Mouse (Mus musculus) heart, postnatal 25 days (tissue): Measurements from ENCODE around the gene Nle1. TPM values are rescaled to one million over a fixed set of nuclear protein-coding genes. Genes with fewer than 3 reads are reported as not detected.
A peak's percentile ranks its signal among the peaks of the same experiment; 100 is the strongest.
"Not testable (repeated sequence)": the region's sequence is repeated elsewhere in the genome, so short reads cannot be mapped to it uniquely, and the experiment has no call there.

Experiments used
- DNase-seq: peaks from one replicate; pipeline ENCODE4 v3.0.0; 2022; ENCODE audit warnings: low spot score
- intact Hi-C: fragments of 180-260 bp; cut with DNase I; formaldehyde crosslinking; loops from one replicate; pipeline ENCODE4 v1.15.1; 2025
- total RNA-seq, 2 experiments: library from RNA; stranded (reverse); gene quantifications; 2 replicates each; pipeline ENCODE4 v1.2.3; 2021

The Nle1 gene
- 10 to 100 TPM; 12.1 to 14.5 TPM for total RNA-seq

DNA sequence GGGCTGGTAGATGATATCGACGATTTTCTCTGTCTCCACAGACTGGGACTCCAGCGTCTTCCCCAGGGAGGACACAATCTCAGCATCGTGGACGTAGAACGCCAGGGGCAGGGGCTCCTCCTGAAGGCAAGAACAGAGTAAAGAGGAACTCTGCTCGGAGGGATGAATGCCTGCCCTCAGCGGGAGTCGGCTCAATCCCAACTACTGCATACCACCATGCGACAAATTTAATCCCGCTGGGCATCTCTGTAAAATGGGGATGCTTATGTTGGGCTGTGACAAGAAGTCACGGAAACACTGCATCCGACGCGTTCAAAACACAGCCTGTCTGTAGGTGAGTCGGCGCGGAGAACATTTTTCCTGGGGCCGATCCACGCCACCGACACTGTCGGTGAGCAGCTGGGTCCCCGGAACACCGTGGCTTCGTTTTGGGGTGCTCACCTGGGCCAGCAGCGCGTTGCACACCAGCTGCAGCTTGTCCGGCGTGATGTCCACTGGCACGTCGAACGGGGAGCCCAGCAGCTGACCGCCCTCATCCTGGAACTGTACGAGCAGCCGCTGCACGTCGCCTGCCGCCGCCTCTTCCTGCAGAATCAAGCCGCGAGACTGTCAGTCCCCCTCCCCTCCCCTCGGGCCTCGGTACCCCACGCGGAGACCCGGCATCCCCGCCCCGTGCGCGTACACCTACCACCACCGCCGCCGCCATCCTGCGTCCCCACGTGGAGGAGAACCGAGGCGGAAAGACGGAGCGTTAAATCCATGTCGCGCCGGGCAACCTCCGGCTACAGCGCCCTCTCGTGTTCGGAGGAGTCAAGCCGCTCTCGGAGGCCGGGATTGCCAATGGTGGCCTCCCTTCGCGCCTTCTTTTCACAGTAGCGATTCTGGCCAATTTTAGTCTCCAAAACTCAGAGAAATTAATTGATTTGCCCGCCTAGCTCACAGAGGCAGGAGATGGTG lies at the start of gene Nle1:
Gene Nle1, minus strand, starts transcription at position 761 of the 957 bp plus-strand sequence.
- peak; percentile 76 for DNase-seq
- intact Hi-C loops: loop anchor here (2.0 kb wide), 1 partner anchor 37 kb away; the partner anchor contains the start of gene Rffl

GRCm38 (mm10) chr11:82956925-82957324 lies 48.7 kb upstream of the Nle1 start:
- intact Hi-C loops: loop anchor here (10.0 kb wide), 1 partner anchor 508 kb away; the partner anchor contains the start of gene Mmp28
- DNase-seq: no peak

GRCm38 (mm10) chr11:82954631-82955030 lies 46.4 kb upstream of the Nle1 start:
- DNase-seq: no peak
- intact Hi-C loops: loop anchor here (10.0 kb wide), 1 partner anchor 510 kb away; the partner anchor contains the start of gene Mmp28

GRCm38 (mm10) chr11:82952612-82953542 lies 44.7 kb upstream of the Nle1 start:
- intact Hi-C loops: loop anchor here (10.0 kb wide), 1 partner anchor 512 kb away; the partner anchor contains the start of gene Mmp28
- DNase-seq: no peak

DNA sequence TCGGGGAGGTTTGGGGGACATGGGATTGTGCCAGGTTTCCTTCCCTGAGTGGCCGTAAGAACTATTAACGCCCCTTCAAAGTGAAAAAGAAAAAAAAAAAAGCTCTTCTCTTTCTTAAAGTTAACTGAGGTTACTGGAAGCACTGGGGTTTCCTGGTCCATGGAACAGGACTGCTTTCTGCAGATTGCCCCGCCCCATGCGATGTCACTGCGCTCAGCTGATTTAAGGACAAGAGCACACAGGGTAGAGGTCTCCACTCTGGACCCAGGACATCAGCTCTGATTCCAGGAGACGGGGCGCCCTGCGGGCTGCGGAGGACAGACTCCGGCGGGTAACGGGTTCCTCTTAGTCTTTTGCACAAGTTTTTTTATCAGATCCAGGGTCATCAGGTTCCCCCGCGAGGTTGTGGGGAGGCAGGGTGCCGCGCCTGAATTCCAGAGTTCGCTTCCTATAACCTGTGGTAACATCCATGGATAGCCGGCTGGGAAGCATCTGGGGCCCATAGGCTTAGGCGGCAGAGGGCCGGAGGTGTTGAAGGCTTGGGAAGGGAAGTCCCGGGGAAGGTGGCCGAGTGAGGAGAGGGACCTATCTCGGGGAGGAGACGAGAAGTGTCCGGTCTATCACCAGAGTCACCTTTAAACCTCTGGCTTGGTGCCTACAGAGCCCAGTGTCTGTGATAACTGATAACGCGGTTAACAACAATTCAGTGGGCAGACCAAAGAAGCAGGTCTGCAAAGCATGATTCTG lies 43.8 kb upstream of the Nle1 start:
- intact Hi-C loops: loop anchor here (10.0 kb wide), 1 partner anchor 513 kb away; the partner anchor contains the start of gene Mmp28
- peak; percentile 78 for DNase-seq

DNA sequence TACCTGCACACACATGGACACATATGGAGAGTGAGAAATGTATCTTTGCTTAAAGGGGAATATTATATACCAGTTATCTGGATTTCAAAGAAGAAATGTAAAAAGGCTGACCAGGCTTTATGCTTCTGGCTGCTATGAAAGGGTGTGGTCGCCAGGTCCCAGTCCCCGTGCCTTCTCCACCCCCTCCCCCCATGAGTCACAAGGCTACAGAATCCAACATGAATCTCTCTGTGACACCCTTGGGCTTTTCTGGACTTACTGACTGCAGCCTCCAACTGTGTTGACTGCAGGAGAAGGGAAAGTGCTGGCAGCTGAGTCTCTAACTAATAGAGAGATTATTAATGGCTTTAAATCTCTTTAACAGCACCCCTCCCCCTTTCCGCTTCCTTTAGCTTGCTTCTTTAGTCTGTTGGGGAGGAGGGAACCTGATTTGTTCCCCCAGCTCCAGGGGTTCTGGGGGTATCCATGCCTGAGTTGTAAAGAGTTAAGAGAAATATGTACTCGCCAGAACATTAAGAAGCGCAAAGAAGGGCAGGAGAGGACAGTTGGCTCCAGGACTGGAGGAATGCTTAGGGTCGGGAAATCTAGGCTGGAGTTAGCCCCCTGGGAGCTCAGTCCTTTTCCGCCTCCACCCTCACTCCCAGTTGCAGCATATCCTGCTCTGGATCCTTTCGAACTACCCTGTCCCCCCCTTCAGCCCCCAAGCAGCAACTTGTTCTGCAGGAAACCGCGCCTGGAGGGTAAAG lies 42.7 kb upstream of the Nle1 start, which contains the start of gene Slfn5:
Gene Slfn5, plus strand, starts transcription at position 614 of the 746 bp plus-strand sequence.
- intact Hi-C loops: loop anchor here (10.0 kb wide), 1 partner anchor 514 kb away; the partner anchor contains the start of gene Mmp28
- peak; percentile 69 for DNase-seq

- no peak for DNase-seq
- intact Hi-C loops: no loop called here
Observed at GRCm38 (mm10) chr11:82949036-82949435, 40.8 kb upstream of the Nle1 start.

DNA sequence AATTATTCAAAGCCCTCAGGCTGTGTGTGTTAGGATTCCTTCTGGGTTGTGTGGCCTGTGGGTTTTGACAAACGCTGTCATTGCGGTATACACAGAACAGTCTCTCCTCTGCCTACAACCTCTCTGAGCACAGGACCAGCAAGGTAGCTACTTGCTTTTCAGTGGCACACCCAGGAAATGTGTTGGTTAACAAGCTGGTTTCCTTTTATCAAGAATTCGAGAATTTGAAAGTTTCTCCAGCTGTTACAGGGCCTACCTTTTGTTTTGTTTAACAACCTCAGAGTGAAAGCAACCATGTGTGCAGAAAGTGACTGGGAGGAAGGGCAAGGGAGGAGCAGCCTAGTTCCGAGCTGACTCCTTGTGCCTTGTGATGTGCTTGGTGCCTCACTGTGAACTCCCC lies 39.2 kb upstream of the Nle1 start:
- DNase-seq: no peak
- intact Hi-C loops: no loop called here

DNA sequence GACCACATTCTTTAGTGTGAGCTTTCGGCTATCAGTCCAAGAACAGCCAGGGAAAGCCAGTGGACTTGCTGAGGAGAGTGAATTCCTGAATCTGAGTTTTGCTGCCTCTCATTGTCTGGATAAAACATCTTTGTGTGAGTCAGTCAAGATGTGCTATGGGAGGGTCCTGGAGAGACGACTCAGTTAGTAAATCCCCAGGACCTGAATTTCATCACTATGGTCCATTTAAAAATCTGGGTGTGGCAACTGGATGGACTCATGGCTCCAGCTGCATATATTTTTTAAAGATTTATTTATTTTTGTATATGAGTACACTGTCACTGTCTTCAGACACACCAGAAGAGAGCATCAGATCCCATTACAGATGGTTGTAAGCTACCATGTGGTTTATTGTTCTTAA lies 37.4 kb upstream of the Nle1 start:
- intact Hi-C loops: no loop called here
- no peak for DNase-seq

DNA sequence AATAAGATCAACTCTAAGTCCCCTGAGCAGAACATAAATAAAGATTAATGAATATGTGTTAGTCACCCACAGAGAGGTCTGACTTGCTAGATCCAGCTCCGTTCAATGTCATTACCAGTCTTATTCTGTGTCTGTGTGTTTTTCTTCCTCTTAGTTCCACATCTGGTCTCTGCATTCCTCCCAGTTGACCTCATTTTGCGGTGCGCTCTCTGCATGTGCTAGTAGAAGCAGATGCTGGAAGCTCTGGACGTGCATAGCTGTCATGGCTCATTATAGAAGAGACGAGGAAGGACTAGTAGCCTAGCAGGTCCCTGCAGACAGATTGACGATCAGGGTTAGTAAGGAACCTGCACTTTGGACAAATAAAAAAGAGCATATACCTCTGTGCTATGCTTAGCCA lies 35.1 kb upstream of the Nle1 start:
- intact Hi-C loops: no loop called here
- DNase-seq: no peak

DNA sequence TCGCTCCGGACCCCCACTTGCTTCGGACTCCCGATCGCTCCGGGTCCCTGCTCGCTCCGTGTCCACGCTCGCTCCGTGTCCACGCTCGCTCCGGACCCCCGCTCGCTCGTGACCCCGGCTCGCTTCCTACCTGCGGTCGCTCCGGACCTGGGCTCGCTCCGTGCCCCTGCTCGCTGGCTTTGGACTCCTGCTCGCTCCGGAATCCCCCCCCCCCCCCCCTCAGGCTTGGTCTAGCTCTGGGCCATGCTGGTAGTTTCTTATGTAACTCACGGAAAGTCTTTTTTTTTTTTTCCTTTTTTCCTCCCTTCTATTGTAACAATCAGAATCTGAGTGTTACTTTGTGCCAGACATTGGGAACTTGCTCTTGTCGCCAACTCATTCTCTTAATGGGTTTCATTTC lies 25.0 kb upstream of the Nle1 start:
- intact Hi-C loops: loop anchor here (2.0 kb wide), 1 partner anchor 26 kb away; no protein-coding TSS in a partner anchor

DNA sequence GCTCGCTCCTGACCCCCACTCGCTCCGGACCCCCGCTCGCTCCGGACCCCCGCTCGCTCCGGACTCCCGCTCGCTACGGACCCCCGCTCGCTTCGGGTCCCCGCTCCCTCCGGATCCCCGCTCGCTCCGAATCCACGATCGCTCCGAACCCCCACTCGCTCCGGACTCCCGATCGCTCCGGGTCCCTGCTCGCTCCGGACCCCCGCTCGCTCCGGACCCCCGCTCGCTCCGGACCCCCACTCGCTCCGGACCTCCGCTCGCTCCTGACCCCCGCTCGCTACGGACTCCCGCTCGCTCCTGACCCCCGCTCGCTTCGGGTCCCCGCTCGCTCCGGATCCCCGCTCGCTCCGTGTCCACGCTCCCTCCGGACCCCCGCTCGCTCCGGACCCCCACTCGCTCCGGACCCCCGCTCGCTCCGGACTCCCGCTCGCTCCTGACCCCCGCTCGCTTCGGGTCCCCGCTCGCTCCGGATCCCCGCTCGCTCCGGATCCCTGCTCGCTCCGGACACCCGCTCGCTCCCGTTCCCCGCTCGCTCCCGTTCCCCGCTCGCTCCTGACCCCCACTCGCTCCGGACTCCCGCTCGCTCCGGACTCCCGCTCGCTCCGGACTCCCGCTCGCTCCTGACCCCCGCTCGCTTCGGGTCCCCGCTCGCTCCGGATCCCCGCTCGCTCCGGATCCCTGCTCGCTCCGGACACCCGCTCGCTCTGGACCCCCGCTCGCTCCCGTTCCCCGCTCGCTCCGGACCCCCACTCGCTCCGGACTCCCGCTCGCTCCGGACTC lies 23.6 kb upstream of the Nle1 start:
- intact Hi-C loops: loop anchor here (2.0 kb wide), 1 partner anchor 27 kb away; no protein-coding TSS in a partner anchor
- not testable (repeated sequence) for DNase-seq

More for the DNA sequence above, 25.0 kb upstream of the Nle1 start:
- no peak for DNase-seq

DNA sequence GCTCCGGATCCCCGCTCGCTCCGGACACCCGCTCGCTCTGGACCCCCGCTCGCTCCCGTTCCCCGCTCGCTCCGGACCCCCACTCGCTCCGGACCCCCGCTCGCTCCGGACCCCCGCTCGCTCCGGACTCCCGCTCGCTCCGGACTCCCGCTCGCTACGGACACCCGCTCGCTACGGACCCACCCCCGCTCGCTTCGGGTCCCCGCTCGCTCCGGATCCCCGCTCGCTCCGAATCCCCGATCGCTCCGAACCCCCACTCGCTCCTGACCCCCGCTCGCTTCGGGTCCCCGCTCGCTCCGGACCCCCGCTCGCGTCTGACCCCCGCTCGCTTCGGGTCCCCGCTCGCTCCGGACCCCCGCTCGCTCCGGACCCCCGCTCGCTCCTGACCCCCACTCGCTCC lies 22.9 kb upstream of the Nle1 start:
- intact Hi-C loops, DNase-seq: not testable (repeated sequence)

GRCm38 (mm10) chr11:82930391-82930955 lies 22.3 kb upstream of the Nle1 start:
- intact Hi-C loops: not testable (repeated sequence)

DNA sequence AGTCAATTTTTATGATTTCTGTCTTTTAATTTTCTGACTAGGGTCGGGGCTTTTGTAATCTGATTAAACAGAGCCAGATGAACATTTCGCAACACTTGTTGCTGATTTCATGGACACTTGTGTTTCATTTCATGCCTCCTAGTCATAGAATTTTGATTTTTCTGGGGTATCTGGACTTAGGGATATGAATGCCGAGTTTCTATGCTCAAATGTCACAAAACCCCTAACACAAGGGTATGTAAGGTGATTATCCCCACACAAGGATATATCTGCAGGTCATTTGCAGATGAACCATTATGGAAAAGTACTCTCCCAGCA lies 21.4 kb upstream of the Nle1 start:
- DNase-seq: no peak
- intact Hi-C loops: no loop called here

More at GRCm38 (mm10) chr11:82930391-82930955, 22.3 kb upstream of the Nle1 start:
- not testable (repeated sequence) for DNase-seq

GRCm38 (mm10) chr11:82928897-82929632 lies 20.9 kb upstream of the Nle1 start:
- intact Hi-C loops: no loop called here
- DNase-seq: no peak

DNA sequence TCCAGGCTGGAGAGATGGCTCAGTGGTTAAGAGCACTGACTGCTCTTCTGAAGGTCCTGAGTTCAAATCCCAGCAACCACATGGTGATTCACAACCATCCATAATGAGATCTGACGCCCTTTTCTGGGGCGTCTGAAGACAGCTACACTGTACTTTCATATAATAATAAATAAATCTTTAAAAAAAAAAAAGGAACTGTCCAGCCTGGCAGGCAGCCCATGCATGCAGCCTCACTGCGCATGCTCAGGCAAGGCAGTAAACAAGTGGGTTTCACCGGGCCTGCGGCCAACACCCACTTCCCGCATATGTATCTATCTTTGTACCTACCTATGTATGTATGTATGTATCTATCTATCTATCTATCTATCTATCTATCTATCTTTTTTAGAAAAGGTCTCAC lies 15.7 kb upstream of the Nle1 start:
- intact Hi-C loops, DNase-seq: not testable (repeated sequence)
